Mouse (Mus musculus) cerebellum, adult 9-10 months (tissue): ENCODE measurements at regions not wholly inside any gene's neighbourhood (a gene's known extent, or its start where the extent isn't known, plus 50 kb on each side); places are given as distances from the start of the nearest gene placed in this dataset.
A peak's percentile ranks its signal among the peaks of the same experiment; 100 is the strongest.
"Not testable (repeated sequence)": the region's sequence is repeated elsewhere in the genome, so short reads cannot be mapped to it uniquely, and the experiment has no call there.

ENCODE experiments used
- DNase-seq: peaks from one replicate; pipeline ENCODE4 v3.0.0; 2022

- DNase-seq: peak; percentile 8
These were observed 828.1 kb downstream of the Gm10330 start for GRCm38 (mm10) chr12:22951956-22952355.

DNA sequence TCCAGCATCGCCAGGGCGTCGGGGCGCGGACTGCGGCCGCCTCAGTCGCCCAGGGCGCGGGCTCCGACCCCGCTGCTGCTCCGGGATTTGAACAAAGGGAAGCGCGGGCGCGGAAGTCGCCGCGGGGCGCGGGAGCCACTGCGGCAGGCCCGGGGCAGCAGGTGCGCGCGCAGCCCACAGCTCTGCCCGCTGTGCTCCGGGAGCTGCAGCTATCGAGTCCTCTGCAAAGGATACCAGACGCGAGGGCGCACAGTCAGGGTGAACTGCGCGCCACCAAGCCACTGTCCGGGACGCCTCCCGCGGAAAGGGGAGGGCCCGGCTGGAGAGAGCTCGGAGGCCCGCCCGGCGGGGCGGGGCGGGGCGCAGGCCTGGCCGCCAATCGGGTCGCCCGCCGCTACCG, 873.9 kb downstream of the Gm10330 start:
- not testable (repeated sequence) for DNase-seq
